Mouse (Mus musculus): Measurements from ENCODE around the gene Zfp27.
"Not testable (repeated sequence)": the region's sequence is repeated elsewhere in the genome, so short reads cannot be mapped to it uniquely, and the experiment has no call there.

Gene Zfp27

DNA sequence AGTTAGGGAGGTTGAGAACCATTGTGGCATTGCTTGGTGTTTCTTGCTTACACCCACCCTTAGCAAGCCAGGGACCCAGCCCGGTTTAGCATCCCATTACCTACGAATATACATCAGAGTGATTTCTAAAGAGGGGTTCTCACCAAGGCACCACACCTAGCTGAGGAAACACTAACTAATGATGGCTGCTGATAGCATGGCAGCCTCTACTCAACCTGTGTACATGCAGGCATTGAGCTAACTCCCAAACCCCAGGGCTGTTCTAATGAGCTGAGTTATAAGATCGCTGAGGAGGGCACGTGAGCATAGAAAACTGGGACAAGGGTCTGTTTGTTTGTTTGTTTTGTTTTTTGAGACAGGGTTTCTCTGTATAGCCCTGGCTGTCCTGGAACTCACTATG is 13.6 kb downstream of the Zfp27 start:
- in situ Hi-C loops (cut with MboI, MseI), result no loop called here

DNA sequence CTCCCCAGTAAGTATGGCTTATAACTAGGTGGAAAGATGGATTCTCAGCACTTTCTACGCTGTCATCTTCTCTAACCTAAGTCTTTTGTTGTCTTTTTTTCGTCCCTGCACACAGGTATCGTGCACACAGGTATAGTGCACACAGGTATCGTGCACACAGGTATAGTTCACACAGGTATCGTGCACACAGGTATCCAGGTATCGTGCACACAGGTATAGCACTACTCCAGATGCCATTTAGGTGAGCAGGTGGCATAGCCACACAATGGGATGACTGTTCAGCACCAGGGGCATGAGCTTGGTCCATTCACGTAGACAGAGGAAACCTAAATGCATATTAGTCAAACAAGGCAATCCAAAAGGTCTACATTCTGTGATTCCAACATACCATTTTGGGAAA is 15.9 kb downstream of the Zfp27 start:
- in situ Hi-C loops (cut with MboI, MseI), result no loop called here

DNA sequence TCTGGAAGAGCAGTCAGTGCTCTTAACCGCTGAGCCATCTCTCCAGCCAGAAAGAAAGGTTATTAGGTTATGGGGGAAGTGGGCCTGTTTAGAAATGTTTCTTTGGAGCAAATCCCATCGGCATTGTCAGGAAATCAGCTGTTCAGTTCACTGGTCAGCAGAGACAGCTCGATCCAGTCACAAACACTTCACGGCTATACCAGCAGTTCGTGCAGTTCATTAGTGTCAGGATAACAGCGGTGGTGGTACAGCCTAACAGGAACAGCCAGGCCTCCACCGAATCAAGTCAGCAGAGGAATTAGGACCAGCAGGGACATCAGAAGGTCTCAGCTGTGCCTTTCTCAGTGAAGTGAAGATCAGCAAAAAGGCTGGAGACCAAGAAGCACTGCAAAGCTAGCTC is 25.5 kb downstream of the Zfp27 start:
- in situ Hi-C loops (cut with MboI, MseI), result no loop called here

DNA sequence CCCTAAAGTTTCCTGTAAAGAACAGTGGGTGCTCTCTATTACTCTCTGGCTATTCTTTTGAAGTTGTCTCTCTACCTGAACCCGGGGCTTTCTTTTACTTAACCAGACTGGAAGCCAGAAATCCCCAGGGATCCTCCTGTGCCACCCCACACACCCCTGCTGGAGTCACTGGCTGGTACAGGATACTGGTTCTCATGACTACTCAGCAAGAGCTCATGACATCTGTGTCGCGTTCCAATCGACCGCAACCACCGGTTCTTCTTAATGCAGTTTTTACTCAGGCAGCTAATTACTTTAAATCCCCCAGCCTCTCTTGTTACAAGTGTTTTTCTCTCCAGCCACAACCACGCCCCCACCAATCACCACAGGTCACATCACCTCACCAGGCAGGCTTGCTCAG is 26.3 kb downstream of the Zfp27 start:
- in situ Hi-C loops (cut with MboI, MseI), result no loop called here

DNA sequence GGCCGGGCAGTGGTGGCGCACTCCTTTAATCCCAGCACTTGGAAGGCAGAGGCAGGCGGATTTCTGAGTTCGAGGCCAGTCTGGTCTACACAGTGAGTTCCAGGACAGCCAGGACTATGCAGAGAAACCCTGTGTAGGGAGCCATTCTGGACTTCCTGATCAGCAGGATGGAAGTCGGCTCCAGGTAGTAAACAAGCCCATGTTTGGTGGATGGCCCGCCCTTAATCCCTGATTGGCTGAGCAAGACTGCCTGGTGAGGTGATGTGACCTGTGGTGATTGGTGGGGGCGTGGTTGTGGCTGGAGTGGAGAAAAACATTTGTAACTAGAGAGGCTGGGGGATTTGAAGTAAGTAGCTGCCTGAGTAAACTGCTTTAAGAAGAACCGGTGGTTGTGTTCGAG is 28.8 kb downstream of the Zfp27 start:
- in situ Hi-C loops (cut with MboI, MseI), result not testable (repeated sequence)

DNA sequence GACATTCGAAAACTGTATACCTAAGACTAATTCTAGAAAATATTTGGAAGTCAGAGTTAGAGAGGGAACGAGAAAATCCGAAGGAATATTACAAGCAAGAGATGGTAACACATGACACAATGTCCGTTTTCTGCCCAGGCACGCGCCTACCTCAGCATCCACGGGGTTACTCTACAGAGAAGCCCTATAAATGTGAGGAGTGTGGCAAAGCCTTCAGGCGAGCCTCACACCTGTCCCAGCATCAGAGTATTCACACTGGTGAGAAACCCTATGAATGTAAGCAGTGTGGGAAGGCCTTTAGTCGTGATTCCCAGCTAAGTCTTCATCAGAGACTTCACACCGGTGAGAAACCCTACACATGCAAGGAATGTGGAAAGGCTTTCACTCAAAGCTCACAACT is 32.1 kb downstream of the Zfp27 start:
- in situ Hi-C loops (cut with MboI, MseI), result no loop called here

DNA sequence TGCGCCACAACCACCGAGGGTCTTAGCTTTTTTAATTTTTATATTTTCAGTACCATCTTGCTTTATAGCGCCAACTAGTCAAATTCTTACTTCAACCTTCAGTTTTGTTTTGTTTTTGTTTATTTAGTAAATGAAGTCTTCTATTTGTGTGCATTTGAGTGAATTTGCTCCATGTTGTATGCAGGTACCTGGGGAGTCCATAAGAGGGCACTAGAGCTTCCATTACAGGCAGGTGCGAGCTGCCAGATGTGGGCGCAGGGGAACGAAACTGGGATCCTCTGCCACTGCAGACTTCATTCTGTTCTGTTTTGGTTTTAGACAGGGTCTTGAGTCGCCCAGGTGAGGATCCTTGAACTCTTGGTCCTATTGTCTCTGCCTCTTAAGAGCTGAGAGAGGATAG is 44.7 kb downstream of the Zfp27 start:
- in situ Hi-C loops (cut with MboI, MseI), result loop anchor here in 1 of 2 experiments (5.0 kb wide), 1 partner anchor 94 kb away; the partner anchor contains the start of gene Zfp84

DNA sequence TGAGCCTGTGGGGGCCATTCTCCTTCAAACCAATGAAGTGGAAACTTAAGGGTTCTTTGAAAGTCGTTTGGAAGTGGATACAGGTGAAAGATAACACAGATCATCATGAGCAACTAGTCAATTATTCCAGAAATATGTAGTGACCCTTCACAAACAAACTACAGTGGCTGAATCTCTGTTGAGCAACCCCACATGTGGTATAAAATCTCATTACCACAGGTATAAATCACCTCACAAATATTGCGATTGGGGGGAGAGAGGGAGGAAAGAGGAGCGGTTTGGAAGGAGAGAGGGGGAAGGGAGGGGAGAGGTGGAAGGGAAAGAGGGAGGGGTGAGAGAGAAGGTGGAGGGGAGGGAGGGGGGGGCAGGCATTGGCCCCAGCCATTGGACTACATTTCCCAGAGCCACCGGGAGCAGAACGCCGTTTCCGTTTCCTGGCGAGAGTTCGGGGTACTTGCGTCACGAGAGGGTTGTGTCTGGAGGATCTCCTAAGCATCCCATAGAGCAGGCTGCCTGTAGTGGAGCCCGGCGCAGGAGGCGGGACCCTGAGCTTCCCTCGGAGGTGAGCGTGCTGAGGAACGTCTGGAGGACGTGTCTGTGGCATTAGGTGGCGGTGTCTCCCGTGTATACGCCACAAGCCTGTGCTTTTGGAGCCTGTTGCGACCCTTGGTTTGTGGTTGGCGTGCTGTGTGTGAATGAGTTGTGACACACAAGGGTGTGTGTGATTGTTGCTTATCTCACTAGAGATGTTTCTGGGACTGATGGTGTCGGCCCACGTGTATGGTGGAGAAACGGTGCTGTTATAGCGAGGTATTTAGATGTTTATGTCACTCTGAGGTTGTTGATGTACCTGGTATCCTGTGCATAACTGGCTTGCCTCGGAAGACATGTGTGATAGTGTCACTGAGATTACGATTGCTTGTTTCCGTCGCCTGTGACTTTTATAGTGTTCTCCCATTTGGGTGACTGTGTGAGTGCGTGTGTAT is 46.5 kb downstream of the Zfp27 start, which contains the start of gene Zfp420:
Zfp420 (plus strand) TSS at position 448 of the 986 bp plus-strand sequence.
- in situ Hi-C loops (cut with MboI, MseI), result loop anchor here in 1 of 2 experiments (5.0 to 10.0 kb wide), 2 partner anchors 45 to 93 kb away; partner anchors contain the start of genes Zfp27, Zfp383 and Zfp84

DNA sequence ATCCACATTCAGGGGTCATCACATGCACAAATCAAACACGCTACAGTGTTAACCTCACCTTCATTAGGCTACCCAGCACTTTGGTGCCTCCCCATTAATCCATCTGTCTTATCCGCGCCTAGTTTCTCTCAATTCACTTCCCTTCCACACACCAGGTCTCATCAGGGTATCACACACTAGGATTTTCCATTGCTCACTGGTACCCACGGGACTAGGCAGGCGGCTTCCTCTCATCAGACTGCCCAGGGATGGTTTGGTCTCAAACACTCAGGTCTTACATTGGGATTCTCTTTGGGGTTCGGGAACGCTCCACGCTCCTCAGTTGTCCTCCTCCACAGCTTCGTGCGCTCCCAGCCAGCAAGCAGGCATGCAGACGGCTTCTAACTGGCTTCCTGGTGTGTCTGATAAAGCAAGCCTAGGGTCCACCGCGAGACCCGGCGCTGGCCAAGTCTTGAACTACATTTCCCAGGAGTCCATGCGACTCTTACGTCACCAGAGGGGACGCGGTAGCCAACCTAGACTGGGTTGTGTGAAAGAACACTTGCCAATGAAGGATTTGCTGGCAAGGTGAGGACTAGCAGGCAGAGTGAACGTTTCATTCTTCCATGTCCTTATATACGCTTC is 53.0 kb downstream of the Zfp27 start, which contains the start of gene Zfp940:
Zfp940 (minus strand) TSS at position 451 of the 624 bp plus-strand sequence.
- in situ Hi-C loops (cut with MboI, MseI), result loop anchor here in 1 of 2 experiments (10.0 kb wide), 1 partner anchor 51 kb away; the partner anchor contains the start of genes Zfp27 and Zfp383

DNA sequence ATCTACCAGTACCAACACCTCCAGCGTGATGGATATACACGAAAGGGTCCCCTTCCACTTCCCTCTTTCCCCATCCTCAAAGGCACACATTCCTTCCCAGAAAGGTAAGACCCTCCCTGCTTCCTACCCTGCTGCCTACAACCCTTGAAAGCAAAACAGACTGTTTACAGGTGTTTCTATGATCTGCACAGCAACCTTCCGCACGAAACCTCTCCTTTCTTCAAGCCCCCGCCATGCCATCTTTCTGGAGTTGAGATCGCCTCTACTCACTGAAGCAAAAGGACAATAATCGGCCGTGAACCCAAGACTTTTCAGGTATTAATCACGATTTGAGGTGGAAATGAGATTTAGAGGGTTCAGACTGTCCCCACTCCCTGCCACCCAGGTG is 53.5 kb downstream of the Zfp27 start:
- in situ Hi-C loops (cut with MboI, MseI), result loop anchor here in 1 of 2 experiments (10.0 kb wide), 1 partner anchor 52 kb away; the partner anchor contains the start of genes Zfp27 and Zfp383

DNA sequence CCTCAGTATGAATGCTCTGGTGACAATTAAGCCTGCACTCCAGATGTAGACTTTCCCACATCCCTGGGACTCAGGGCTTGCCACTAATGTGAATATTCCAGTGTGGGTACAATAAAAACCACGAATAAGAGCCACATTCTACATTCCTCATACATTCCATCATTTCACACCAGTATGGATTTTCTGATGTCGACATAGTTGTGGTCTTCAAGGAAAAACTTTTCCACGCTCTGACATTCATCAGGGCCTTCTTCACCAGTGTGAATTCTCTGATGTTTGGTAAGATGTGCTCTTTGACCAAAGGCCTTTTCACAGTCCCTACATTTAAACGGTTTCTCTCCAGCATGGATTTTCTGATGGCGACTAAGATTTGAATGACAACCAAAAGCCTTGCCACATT is 61.8 kb downstream of the Zfp27 start:
- in situ Hi-C loops (cut with MboI, MseI), result no loop called here

Measured in T-helper 17 cell (primary cell).